Mouse (Mus musculus) myocyte (in vitro differentiated cells): ENCODE data around the gene Haus4. TPM values are rescaled to one million over a fixed set of nuclear protein-coding genes. Genes with fewer than 3 reads are reported as not detected.
A peak's percentile ranks its signal among the peaks of the same experiment; 100 is the strongest.

Source experiments
- H3K27me3 ChIP-seq: one replicate; pipeline ENCODE4 v1.6.1; 2011; ENCODE audit not compliant: control insufficient read depth, insufficient read depth, insufficient read length
- H3K36me3 ChIP-seq: one replicate; pipeline ENCODE4 v1.6.1; 2011; ENCODE audit not compliant: control insufficient read depth, insufficient read depth
- H3K4me2 ChIP-seq: one replicate; pipeline ENCODE4 v1.6.1; 2011; ENCODE audit warnings: low read depth, control low read depth
- H3K4me3 ChIP-seq: one replicate; pipeline ENCODE4 v1.5.1; 2011; ENCODE audit warnings: mild to moderate bottlenecking, control low read depth, moderate library complexity
- H3K79me2 ChIP-seq: one replicate; pipeline ENCODE4 v1.6.1; 2011; ENCODE audit not compliant: control insufficient read depth, insufficient read depth
- H3ac ChIP-seq: one replicate; pipeline ENCODE4 v1.6.1; 2011; ENCODE audit not compliant: control insufficient read depth, insufficient read length
- CEBPB ChIP-seq: IDR thresholded peaks from 2 replicates; pipeline ENCODE4 v1.6.1; 2011; ENCODE audit warnings: mild to moderate bottlenecking, moderate library complexity; ENCODE audit not compliant: poor library complexity, insufficient read depth, severe bottlenecking
- E2F4 ChIP-seq: IDR thresholded peaks from one replicate; pipeline ENCODE4 v1.6.1; 2011; ENCODE audit warnings: mild to moderate bottlenecking, control low read depth, moderate library complexity; ENCODE audit not compliant: insufficient read depth
- MAX ChIP-seq: IDR thresholded peaks from one replicate; pipeline ENCODE4 v1.6.1; 2011; ENCODE audit warnings: low read depth, mild to moderate bottlenecking, control low read depth
- MYOD1 ChIP-seq, 3 experiments: IDR thresholded peaks; one replicate each; pipeline ENCODE4 v1.6.1; 2011; ENCODE audit warnings: control low read depth in 2 of 3, low read depth in 2 of 3, mild to moderate bottlenecking in 2 of 3, moderate library complexity in 1 of 3; ENCODE audit not compliant: insufficient read length in 2 of 3, control insufficient read depth in 1 of 3
- MYOG ChIP-seq, 3 experiments: IDR thresholded peaks; one replicate each; pipeline ENCODE4 v1.6.1; 2011; ENCODE audit warnings: control low read depth in 2 of 3, low read depth in 2 of 3, mild to moderate bottlenecking in 2 of 3; ENCODE audit not compliant: insufficient read length in 2 of 3, control insufficient read depth in 1 of 3, insufficient read depth in 1 of 3
- POLR2A ChIP-seq: IDR thresholded peaks from one replicate; pipeline ENCODE4 v1.6.1; 2011; ENCODE audit warnings: low read depth, mild to moderate bottlenecking, control low read depth, moderate library complexity; ENCODE audit not compliant: insufficient read length
- POLR2AphosphoS2 ChIP-seq: IDR thresholded peaks from one replicate; pipeline ENCODE4 v1.6.1; 2011; ENCODE audit warnings: low read depth, control low read depth; ENCODE audit not compliant: insufficient read length
- REST ChIP-seq: IDR thresholded peaks from one replicate; pipeline ENCODE4 v1.6.1; 2011; ENCODE audit warnings: mild to moderate bottlenecking, control low read depth, moderate library complexity; ENCODE audit not compliant: insufficient read depth, insufficient read length
- SRF ChIP-seq: IDR thresholded peaks from one replicate; pipeline ENCODE4 v1.6.1; 2011; ENCODE audit warnings: low read depth; ENCODE audit not compliant: control insufficient read depth, insufficient read length
- TCF12 ChIP-seq: IDR thresholded peaks from one replicate; pipeline ENCODE4 v1.6.1; 2011; ENCODE audit warnings: mild to moderate bottlenecking, control low read depth; ENCODE audit not compliant: poor library complexity, insufficient read depth, severe bottlenecking
- TCF3 ChIP-seq: IDR thresholded peaks from one replicate; pipeline ENCODE4 v1.6.1; 2011; ENCODE audit warnings: low read depth, control low read depth; ENCODE audit not compliant: insufficient read length
- USF1 ChIP-seq: IDR thresholded peaks from one replicate; pipeline ENCODE4 v1.6.1; 2011; ENCODE audit warnings: low read depth, mild to moderate bottlenecking, control low read depth, moderate library complexity
- polyA plus RNA-seq: library from polyadenylated mRNA; unstranded; fragments of >200 nt; fragmentation: generic; extraction: Trizol; gene quantifications from one replicate; pipeline ENCODE4 v1.2.1, GENCODE M21; 2012; ENCODE audit warnings: missing spikeins

Gene Haus4
- polyA plus RNA-seq, 1 experiment = 23.5 TPM

- no peak for TF ChIP-seq MAX
- no peak for TF ChIP-seq MYOG (IDR thresholded peaks at IDR 0.05; ENCODE audit: control insufficient read depth in 1 of 3, insufficient read depth in 1 of 3, insufficient read length in 2 of 3, low read depth in 2 of 3)
- TF ChIP-seq USF1 = no peak
- TF ChIP-seq CEBPB = no peak
- TF ChIP-seq TCF3 = no peak
- TF ChIP-seq TCF12 = no peak
- TF ChIP-seq REST = no peak
- no peak for TF ChIP-seq POLR2A
- TF ChIP-seq E2F4 = no peak
- TF ChIP-seq POLR2AphosphoS2 = no peak
- TF ChIP-seq MYOD1 (IDR thresholded peaks at IDR 0.05; ENCODE audit: control insufficient read depth in 1 of 3, insufficient read length in 2 of 3, low read depth in 2 of 3) = no peak
- TF ChIP-seq SRF = no peak
- Histone ChIP-seq H3K27me3 (no peaks in the 10 kb centered on the region), H3K4me3 (no peak overlapping the region), H3K79me2 (no peaks in the 10 kb centered on the region), H3K4me2 (no peak overlapping the region), H3ac (no peak overlapping the region), H3K36me3 (no peaks in the 10 kb centered on the region)
Observed at GRCm38 (mm10) chr14:54540771-54541170, 13.6 kb downstream of the Haus4 start.

- no peaks in the 10 kb centered on the region for H3K79me2 ChIP-seq
- no peaks in the 10 kb centered on the region for H3K36me3 ChIP-seq
- H3K27me3 ChIP-seq = no peaks in the 10 kb centered on the region
- H3K4me2 ChIP-seq = no peak overlapping the region
- H3K4me3 ChIP-seq = no peak overlapping the region
- no peak for TF ChIP-seq REST
- TF ChIP-seq MAX = no peak
- TF ChIP-seq MYOG (IDR thresholded peaks at IDR 0.05; ENCODE audit: control insufficient read depth in 1 of 3, insufficient read depth in 1 of 3, insufficient read length in 2 of 3, low read depth in 2 of 3) = no peak
- no peak for TF ChIP-seq TCF3
- no peak for TF ChIP-seq SRF
- no peak overlapping the region for H3ac ChIP-seq
Observed at GRCm38 (mm10) chr14:54538580-54538979, 15.8 kb downstream of the Haus4 start.

- no peaks in the 10 kb centered on the region for H3K36me3 ChIP-seq
- no peaks in the 10 kb centered on the region for H3K79me2 ChIP-seq
- H3K4me3 ChIP-seq = no peak overlapping the region
- peak overlapping the region; percentile 68 for H3K4me2 ChIP-seq
- H3K27me3 ChIP-seq = no peaks in the 10 kb centered on the region
- no peak overlapping the region for H3ac ChIP-seq
- TF ChIP-seq CEBPB = no peak
- no peak for TF ChIP-seq MYOG (IDR thresholded peaks at IDR 0.05; ENCODE audit: control insufficient read depth in 1 of 3, insufficient read depth in 1 of 3, insufficient read length in 2 of 3, low read depth in 2 of 3)
Observed at GRCm38 (mm10) chr14:54528446-54529111, 25.8 kb downstream of the Haus4 start.

GRCm38 (mm10) chr14:54528007-54528393 is 26.4 kb downstream of the Haus4 start:
- no peak for TF ChIP-seq REST
- TF ChIP-seq TCF3 = no peak
- no peak for TF ChIP-seq POLR2A
- TF ChIP-seq MYOD1 (IDR thresholded peaks at IDR 0.05; ENCODE audit: control insufficient read depth in 1 of 3, insufficient read length in 2 of 3, low read depth in 2 of 3) = no peak
- TF ChIP-seq MYOG (IDR thresholded peaks at IDR 0.05; ENCODE audit: control insufficient read depth in 1 of 3, insufficient read depth in 1 of 3, insufficient read length in 2 of 3, low read depth in 2 of 3) = no peak
- TF ChIP-seq POLR2AphosphoS2 = no peak
- TF ChIP-seq MAX = no peak
- TF ChIP-seq USF1 = no peak
- no peak for TF ChIP-seq CEBPB
- no peak for TF ChIP-seq TCF12
- no peaks in the 10 kb centered on the region for H3K79me2 ChIP-seq
- no peaks in the 10 kb centered on the region for H3K36me3 ChIP-seq
- H3K4me2 ChIP-seq = peak overlapping the region; percentile 68
- H3K27me3 ChIP-seq = no peaks in the 10 kb centered on the region
- H3K4me3 ChIP-seq = no peak overlapping the region
- H3ac ChIP-seq = no peak overlapping the region

GRCm38 (mm10) chr14:54527227-54528006 is 27.0 kb downstream of the Haus4 start:
- no peak for TF ChIP-seq MYOD1 (IDR thresholded peaks at IDR 0.05; ENCODE audit: control insufficient read depth in 1 of 3, insufficient read length in 2 of 3, low read depth in 2 of 3)
- no peak for TF ChIP-seq MAX
- no peak for TF ChIP-seq USF1
- no peak for TF ChIP-seq MYOG (IDR thresholded peaks at IDR 0.05; ENCODE audit: control insufficient read depth in 1 of 3, insufficient read depth in 1 of 3, insufficient read length in 2 of 3, low read depth in 2 of 3)
- no peak for TF ChIP-seq CEBPB
- TF ChIP-seq SRF = no peak
- no peak for TF ChIP-seq REST
- no peak for TF ChIP-seq E2F4
- no peak for TF ChIP-seq TCF3
- no peak for TF ChIP-seq POLR2A
- no peak for TF ChIP-seq POLR2AphosphoS2
- TF ChIP-seq TCF12 = no peak
- H3K36me3 ChIP-seq = no peaks in the 10 kb centered on the region
- H3K4me3 ChIP-seq = no peak overlapping the region
- H3K4me2 ChIP-seq = peak overlapping the region; percentile 68
- H3ac ChIP-seq = no peak overlapping the region
- H3K79me2 ChIP-seq = no peaks in the 10 kb centered on the region
- H3K27me3 ChIP-seq = no peaks in the 10 kb centered on the region
